Mouse (Mus musculus) intestine, postnatal 0 days (tissue): Measurements from ENCODE around the gene Emid1. TPM values are rescaled to one million over a fixed set of nuclear protein-coding genes. Genes with fewer than 3 reads are reported as not detected.

Experiments
- ATAC-seq: fragments of 200-750 bp; cut with Nextera tagmentation; 2 replicates; pipeline ENCODE4 v1.8.0; 2017; ENCODE audit warnings: mild to moderate bottlenecking, moderate TSS enrichment, moderate library complexity
- H3K27ac ChIP-seq: fragments of 300-500 bp; sonication (generic); 2 replicates; pipeline ENCODE4 v1.5.1; 2014; ENCODE audit warnings: mild to moderate bottlenecking, low read depth, low read length, moderate library complexity
- H3K27me3 ChIP-seq: fragments of 300-500 bp; sonication (generic); replicated peaks from 2 replicates; pipeline ENCODE4 v1.6.1; 2014; ENCODE audit warnings: low read length, mixed read lengths; ENCODE audit not compliant: control insufficient read depth, insufficient read depth
- H3K36me3 ChIP-seq: fragments of 300-500 bp; sonication (generic); 2 replicates; pipeline ENCODE4 v1.6.1; 2014; ENCODE audit warnings: mild to moderate bottlenecking, moderate library complexity; ENCODE audit not compliant: control insufficient read depth, insufficient read depth
- H3K4me1 ChIP-seq: fragments of 300-500 bp; sonication (generic); replicated peaks from 2 replicates; pipeline ENCODE4 v1.6.1; 2014; ENCODE audit warnings: antibody characterized with exemption, low read length, mixed read lengths; ENCODE audit not compliant: control insufficient read depth, insufficient read depth
- H3K4me2 ChIP-seq: fragments of 300-500 bp; sonication (generic); replicated peaks from 2 replicates; pipeline ENCODE4 v1.6.1; 2014; ENCODE audit warnings: low read depth, mild to moderate bottlenecking, moderate library complexity
- H3K4me3 ChIP-seq: fragments of 300-500 bp; sonication (generic); 2 replicates; pipeline ENCODE4 v1.5.1; 2014; ENCODE audit warnings: low read depth, low read length
- H3K9ac ChIP-seq: fragments of 300-500 bp; sonication (generic); 2 replicates; pipeline ENCODE4 v1.6.1; 2014; ENCODE audit warnings: mild to moderate bottlenecking, low read depth, low read length
- H3K9me3 ChIP-seq: fragments of 300-500 bp; sonication (generic); 2 replicates; pipeline ENCODE4 v1.6.1; 2016; ENCODE audit warnings: mixed run types; ENCODE audit not compliant: control insufficient read depth
- CTCF ChIP-seq: sonication (generic); IDR thresholded peaks from 2 replicates; pipeline ENCODE4 v1.5.1; 2016; ENCODE audit warnings: low read depth, mild to moderate bottlenecking, control low read depth, antibody characterized with exemption, moderate library complexity
- WGBS: fragments of 180-500 bp; shearing (Covaris S2); extraction: QIAGEN DNeasy Blood & Tissue Kit; methylation state at CpG from one replicate; pipeline ENCODE4 v1.1.7; 2014; 5-methylcytosine and 5-hydroxymethylcytosine counted together
- polyA plus RNA-seq: library from polyadenylated mRNA; unstranded; fragments of >200 nt; fragmentation: Nextera tagmentation; extraction: Ambion mirVana; gene quantifications from 2 replicates; pipeline ENCODE4 v1.2.1, GENCODE M21; 2015

Gene Emid1
- polyA plus RNA-seq, 1 experiment from 2014 or later, result 47.9 TPM

DNA sequence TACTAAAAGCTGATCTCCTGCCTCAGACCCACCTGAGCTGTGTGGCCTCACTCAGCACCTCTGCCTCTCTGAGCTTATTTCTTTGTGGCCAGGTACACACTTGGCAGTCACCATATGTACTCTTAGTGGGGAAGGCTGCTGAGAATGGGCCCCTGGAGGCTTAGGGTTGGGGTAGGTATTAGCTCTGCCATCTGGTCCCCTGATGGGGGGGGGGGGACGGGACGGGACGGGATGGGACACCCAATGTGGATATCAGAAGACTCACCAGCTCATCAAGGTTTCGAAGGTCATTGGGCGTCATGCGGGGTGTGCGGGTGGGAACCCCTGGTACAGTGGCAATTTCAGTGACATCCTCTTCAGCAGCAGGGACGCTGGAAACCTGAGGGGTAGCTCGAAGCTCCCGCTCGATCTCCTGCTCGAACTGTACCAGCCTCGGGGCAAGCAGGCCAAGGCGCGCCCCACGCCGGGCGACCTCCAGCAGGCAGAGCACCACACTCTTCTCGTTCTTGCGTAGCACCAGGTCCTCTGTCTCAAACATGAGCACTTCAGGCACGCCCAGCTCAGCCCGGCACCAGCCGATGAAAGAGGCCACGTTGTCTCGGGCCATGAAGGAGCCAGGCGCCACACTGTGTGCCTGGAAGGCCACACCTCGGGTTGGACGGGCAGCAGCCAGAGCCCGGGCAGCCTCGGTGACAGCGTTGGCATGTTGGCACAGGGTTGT is 88.3 kb downstream of the Emid1 start:
- Histone ChIP-seq H3K9ac (peak overlapping the region; percentile 34; the same call in 1 of the 2 replicates), H3K27ac (no peak overlapping the region), H3K4me1 (peaks cover 18% of the 10 kb centered on the region), H3K27me3 (peaks cover 19% of the 10 kb centered on the region), H3K36me3 (peaks cover 13% of the 10 kb centered on the region; the same call in 1 of the 2 replicates), H3K9me3 (no peaks in the 10 kb centered on the region), H3K4me2 (peak overlapping the region; percentile 94), H3K4me3 (peak overlapping the region; percentile 71)
- no peak for ATAC-seq
- no peak for TF ChIP-seq CTCF
- 58% methylated on average over 31 of the region's 31 CpGs for WGBS

DNA sequence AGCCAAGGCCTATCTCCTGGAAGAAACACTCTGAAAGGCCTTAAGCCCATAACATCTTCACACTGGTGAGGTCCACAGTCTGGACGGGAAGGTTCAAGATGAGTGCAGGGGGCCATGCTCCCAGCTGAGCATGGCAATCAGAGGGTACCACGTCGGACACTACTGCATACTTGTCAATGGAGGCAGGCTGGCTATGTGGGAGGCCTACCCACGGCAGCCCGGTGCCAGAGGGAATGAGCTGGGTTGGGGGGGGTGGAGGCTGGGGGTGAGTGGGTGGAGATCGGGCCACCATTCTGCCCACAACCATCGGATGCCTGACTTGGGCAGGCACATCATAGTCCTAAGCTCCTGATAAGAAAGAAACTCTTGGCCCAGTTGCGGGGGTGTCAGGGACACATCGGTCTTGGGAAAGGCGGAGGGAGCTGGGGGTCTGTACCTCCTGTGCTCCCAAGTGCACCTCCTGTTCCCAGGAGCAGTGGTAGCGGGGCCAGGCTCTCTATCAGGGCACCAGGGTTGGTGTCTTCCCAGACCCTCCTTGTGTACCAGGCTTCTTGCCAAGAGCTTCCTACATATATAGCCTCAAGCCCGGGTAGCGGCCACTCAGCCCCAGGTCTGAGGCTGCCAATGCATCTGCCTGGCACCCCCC is 89.1 kb downstream of the Emid1 start:
- Histone ChIP-seq H3K27me3 (peaks cover 24% of the 10 kb centered on the region), H3K4me2 (peak overlapping the region; percentile 95), H3K4me3 (no peak overlapping the region), H3K9me3 (no peaks in the 10 kb centered on the region), H3K9ac (no peak overlapping the region), H3K36me3 (peaks cover 6% of the 10 kb centered on the region; the same call in 1 of the 2 replicates), H3K4me1 (peaks cover 18% of the 10 kb centered on the region), H3K27ac (no peak overlapping the region)
- TF ChIP-seq CTCF, result no peak
- no peak for ATAC-seq
- 80% methylated on average over 13 of the region's 13 CpGs for WGBS

DNA sequence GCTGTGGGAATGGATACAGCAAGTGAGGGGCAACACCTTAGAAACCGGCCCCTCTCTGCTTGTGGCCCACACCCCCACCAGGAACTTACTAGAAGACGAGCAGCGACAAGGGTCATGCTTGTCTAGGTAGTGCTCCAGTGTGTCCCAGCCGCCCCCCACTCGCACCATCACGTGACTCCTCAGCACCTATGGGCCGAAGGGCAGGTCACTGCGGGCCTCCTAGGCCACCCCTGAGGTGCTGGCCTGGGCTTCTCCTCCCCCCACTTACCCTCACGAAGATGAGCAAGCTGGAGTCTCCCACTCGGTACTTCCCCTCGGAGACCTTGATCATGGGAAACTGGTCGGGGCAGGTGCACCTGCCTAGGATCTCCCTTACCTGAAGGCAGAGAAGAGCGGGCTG is 89.7 kb downstream of the Emid1 start:
- H3K4me3 ChIP-seq, result peak overlapping the region; percentile 44
- peaks cover 18% of the 10 kb centered on the region for H3K4me1 ChIP-seq
- H3K4me2 ChIP-seq, result peak overlapping the region; percentile 95
- 23% methylated on average over 13 of the region's 13 CpGs for WGBS
- 0 out of 2 replicates have a peak overlapping the region, but pooled peaks have one; percentile 17 for H3K9ac ChIP-seq
- TF ChIP-seq CTCF, result no peak
- no peak for ATAC-seq
- H3K36me3 ChIP-seq, result peaks cover 4% of the 10 kb centered on the region; the same call in 1 of the 2 replicates
- 0 out of 2 replicates have a peak overlapping the region, but pooled peaks have one; percentile 15 for H3K27ac ChIP-seq
- H3K27me3 ChIP-seq, result peaks cover 31% of the 10 kb centered on the region
- H3K9me3 ChIP-seq, result no peaks in the 10 kb centered on the region

DNA sequence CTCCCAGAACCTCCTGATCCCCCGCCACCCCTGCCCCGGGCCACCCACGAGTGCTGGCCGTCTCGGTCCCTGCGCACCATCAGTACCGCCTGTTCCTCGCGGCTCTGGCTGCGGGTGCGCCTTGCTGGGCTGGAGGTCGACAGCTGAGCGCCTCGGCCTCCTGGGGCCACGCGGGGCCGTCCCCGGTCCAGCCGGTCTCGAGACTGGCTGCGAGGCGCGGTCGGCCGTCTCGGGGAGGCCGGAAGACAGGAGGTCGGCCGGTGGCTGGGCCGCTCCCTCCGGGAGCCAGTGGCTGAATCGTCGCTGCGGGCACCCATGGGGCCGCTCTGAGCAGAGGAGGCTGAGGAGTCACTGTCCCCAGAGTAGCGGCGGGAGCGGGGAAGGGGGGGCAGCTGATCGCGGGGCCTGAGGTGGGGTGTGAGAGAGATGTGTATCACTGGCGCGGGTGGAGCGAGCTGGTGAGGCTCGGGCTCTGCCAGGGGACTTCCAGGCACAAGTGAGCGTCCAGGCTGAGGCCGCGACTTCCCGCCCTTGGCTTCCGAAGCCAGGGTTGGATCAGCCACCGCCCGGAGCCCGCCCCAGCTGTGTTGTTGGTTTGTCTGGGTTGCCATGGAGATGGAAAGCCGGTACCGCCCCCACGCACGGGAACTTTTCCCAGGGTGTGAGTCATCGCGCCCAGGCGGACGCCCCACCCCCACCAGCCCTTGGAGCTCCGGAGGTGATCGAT is 90.5 kb downstream of the Emid1 start:
- Histone ChIP-seq H3K4me1 (peaks cover 18% of the 10 kb centered on the region), H3K4me3 (peak overlapping the region; percentile 44), H3K4me2 (peak overlapping the region; percentile 95), H3K36me3 (peaks cover 4% of the 10 kb centered on the region; the same call in 1 of the 2 replicates), H3K9me3 (no peaks in the 10 kb centered on the region), H3K9ac (0 out of 2 replicates have a peak overlapping the region, but pooled peaks have one; percentile 17), H3K27me3 (peaks cover 38% of the 10 kb centered on the region), H3K27ac (peak overlapping the region; percentile 15; the same call in 1 of the 2 replicates)
- 4% methylated on average over 58 of the region's 62 CpGs for WGBS
- ATAC-seq, result peak; percentile 72
- TF ChIP-seq CTCF, result no peak

DNA sequence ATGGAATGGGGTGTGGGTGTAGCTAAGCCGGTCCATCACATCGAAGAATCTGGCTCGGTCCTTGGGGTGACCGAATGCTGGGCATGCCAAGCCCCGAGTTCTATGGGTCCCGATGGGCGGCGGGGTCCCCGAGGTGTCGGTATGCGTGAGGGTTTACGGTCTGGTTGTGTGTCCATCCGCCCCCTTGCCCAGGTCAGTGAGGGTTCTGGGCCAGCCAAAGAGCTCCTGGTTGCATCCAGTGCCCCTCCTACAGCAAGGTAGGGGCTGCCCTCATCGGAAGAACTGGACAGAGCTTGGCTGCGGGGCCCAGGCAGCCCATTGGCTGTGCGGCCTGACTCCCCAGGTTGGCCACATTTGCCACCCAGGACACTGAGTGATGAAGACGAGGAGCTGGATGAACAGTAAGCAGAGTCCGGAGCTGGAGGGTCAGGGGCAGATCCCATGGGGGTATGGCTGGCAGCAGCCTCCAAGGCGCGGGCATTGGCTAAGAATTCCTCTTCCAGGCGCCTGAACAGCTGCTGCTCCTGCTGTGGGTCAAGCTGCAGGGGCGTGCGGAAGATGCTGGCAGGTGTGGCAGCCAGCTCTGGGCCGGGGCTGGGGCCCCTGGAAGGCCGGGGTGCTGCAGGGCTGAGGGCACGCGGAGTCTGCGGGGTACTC is 91.2 kb downstream of the Emid1 start:
- peak overlapping the region; percentile 44 for H3K4me3 ChIP-seq
- WGBS, result 77% methylated on average over 27 of the region's 28 CpGs
- H3K27ac ChIP-seq, result no peak overlapping the region
- H3K36me3 ChIP-seq, result peaks cover 4% of the 10 kb centered on the region; the same call in 1 of the 2 replicates
- TF ChIP-seq CTCF, result no peak
- ATAC-seq, result no peak
- peaks cover 38% of the 10 kb centered on the region for H3K27me3 ChIP-seq
- peaks cover 18% of the 10 kb centered on the region for H3K4me1 ChIP-seq
- no peaks in the 10 kb centered on the region for H3K9me3 ChIP-seq
- peak overlapping the region; percentile 95 for H3K4me2 ChIP-seq
- H3K9ac ChIP-seq, result no peak overlapping the region
